Mouse (Mus musculus): ENCODE results near the gene AL732309.1. TPM values are rescaled to one million over a fixed set of nuclear protein-coding genes. Genes with fewer than 3 reads are reported as not detected.
A peak's percentile ranks its signal among the peaks of the same experiment; 100 is the strongest.

Gene AL732309.1
- polyA plus RNA-seq, 1 experiment from 2014 or later: 6.6 TPM

DNA sequence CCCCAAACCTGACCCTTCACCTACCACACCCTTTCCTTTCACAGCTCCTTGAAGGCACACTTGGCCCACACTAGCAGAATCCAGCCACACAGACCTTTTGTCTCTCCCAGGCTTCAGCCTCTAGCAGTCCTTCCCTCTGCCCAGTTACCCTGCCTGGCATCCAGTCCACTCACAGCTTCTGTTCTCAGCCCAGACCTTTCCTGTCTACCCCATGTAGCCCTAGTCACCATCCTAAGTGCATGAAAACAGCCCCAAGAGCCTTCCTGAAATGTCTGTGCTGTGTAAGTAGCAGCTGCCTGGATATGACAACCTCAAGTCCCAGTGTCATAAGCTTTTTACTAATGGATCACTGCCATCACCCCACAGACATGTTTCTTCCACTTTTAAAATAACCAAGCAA, 48.7 kb downstream of the AL732309.1 start:
- DNase-seq (ENCODE audit: low spot score): no peak
- no peaks in the 10 kb centered on the region for H3K9me3 ChIP-seq (ENCODE audit: control insufficient read depth, low read length)
- H3K4me3 ChIP-seq (ENCODE audit: low read depth, low read length): no peak overlapping the region
- ATAC-seq (ENCODE audit: insufficient read depth, low FRiP score, low TSS enrichment): no peak
- H3K36me3 ChIP-seq (ENCODE audit: control insufficient read depth, insufficient read depth, low read length): peaks cover 5% of the 10 kb centered on the region; the same call in 1 of the 2 replicates
- H3K9ac ChIP-seq (ENCODE audit: low read length): no peak overlapping the region
- H3K4me1 ChIP-seq (ENCODE audit: control insufficient read depth, insufficient read depth, low read length): no peaks in the 10 kb centered on the region
- H3K4me2 ChIP-seq (ENCODE audit: low read depth): no peak overlapping the region
- H3K27me3 ChIP-seq (ENCODE audit: control insufficient read depth, insufficient read depth, low read length): peaks cover 19% of the 10 kb centered on the region
- no peak overlapping the region for H3K27ac ChIP-seq (ENCODE audit: low read depth, low read length)

DNA sequence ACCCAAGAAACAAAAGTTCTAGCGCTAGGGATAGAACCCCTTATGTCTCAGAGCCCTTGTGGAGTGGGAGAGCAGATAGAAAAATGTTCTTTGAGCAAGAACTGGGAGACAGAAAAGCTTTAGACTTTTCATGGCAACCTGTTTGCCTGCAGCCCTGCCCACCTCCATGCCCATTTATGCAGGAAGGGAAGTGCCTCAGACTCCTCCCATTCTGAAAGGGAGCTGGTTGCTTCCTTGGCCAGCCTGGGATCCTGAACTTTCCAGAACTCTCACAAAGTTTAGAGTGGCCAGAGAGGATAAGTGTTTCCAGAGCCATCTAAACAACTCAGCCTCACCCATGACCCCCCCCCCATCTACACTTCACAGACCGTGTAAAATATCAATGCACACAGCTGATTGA, 49.5 kb downstream of the AL732309.1 start:
- no peak for ATAC-seq (ENCODE audit: insufficient read depth, low FRiP score, low TSS enrichment)
- DNase-seq (ENCODE audit: low spot score): no peak
- Histone ChIP-seq H3K9ac (ENCODE audit: low read length) (no peak overlapping the region), H3K27me3 (ENCODE audit: control insufficient read depth, insufficient read depth, low read length) (peaks cover 19% of the 10 kb centered on the region), H3K4me3 (ENCODE audit: low read depth, low read length) (no peak overlapping the region), H3K36me3 (ENCODE audit: control insufficient read depth, insufficient read depth, low read length) (peaks cover 4% of the 10 kb centered on the region; the same call in 1 of the 2 replicates), H3K4me2 (ENCODE audit: low read depth) (no peak overlapping the region), H3K4me1 (ENCODE audit: control insufficient read depth, insufficient read depth, low read length) (no peaks in the 10 kb centered on the region), H3K9me3 (ENCODE audit: control insufficient read depth, low read length) (no peaks in the 10 kb centered on the region), H3K27ac (ENCODE audit: low read depth, low read length) (no peak overlapping the region)
- WGBS: 24% methylated on average over 2 of the region's 2 CpGs

DNA sequence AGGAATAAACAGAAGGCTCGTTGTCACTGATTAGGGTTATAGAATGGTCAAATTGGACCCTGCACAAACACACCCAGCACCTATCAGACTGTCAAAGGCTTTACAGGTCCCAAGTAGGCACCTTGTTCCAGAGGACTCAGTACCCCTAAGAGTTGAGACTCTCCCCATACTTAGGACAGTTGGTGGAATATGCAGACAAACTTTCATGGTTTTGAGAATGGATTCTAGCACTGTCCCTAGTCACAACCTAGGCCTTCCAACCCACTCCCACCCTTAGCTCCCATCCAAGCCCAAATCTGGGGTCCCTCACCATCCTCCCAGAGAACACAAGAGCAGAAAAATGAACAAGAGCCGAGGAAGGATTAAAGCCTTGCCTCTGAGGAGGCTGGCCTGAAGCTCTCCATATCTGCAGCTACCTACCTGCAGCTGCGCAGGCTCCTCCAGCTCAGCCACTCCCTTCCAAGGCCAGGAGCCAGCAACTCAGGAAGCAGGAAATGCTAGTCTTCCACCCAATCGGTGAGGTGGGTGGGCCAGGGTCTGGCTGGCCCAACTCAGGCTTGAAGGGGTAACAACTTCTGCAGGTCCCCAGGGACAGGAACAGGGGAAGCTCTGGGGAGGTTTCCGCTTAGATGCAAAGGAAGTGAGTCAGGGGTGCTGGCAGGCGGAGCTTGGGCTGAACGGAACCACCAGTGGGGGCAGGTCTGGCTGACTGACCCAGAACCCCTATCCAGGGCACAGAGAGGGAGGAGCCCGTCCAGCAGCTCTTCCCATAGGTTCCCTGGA, 50.3 kb downstream of the AL732309.1 start, which contains the start of gene Tor4a:
Tor4a (minus strand) TSS at position 715 of the 783 bp plus-strand sequence.
- no peak within 1 kb of the TSS for H3K27ac ChIP-seq (ENCODE audit: low read depth, low read length)
- no peaks in the 10 kb centered on the region for H3K9me3 ChIP-seq (ENCODE audit: control insufficient read depth, low read length)
- H3K4me3 ChIP-seq (ENCODE audit: low read depth, low read length): no peak within 1 kb of the TSS
- ATAC-seq (ENCODE audit: insufficient read depth, low FRiP score, low TSS enrichment) (no peak), DNase-seq (ENCODE audit: low spot score) (no peak)
- H3K36me3 ChIP-seq (ENCODE audit: control insufficient read depth, insufficient read depth, low read length): peaks cover 3% of the 10 kb centered on the region; the same call in 1 of the 2 replicates
- 13% methylated on average over 8 of the region's 8 CpGs for WGBS
- H3K4me1 ChIP-seq (ENCODE audit: control insufficient read depth, insufficient read depth, low read length): no peaks in the 10 kb centered on the region
- H3K4me2 ChIP-seq (ENCODE audit: low read depth): no peak within 1 kb of the TSS; the same call in 1 of the 2 replicates
- peaks cover 19% of the 10 kb centered on the region for H3K27me3 ChIP-seq (ENCODE audit: control insufficient read depth, insufficient read depth, low read length)
- H3K9ac ChIP-seq (ENCODE audit: low read length): no peak within 1 kb of the TSS

DNA sequence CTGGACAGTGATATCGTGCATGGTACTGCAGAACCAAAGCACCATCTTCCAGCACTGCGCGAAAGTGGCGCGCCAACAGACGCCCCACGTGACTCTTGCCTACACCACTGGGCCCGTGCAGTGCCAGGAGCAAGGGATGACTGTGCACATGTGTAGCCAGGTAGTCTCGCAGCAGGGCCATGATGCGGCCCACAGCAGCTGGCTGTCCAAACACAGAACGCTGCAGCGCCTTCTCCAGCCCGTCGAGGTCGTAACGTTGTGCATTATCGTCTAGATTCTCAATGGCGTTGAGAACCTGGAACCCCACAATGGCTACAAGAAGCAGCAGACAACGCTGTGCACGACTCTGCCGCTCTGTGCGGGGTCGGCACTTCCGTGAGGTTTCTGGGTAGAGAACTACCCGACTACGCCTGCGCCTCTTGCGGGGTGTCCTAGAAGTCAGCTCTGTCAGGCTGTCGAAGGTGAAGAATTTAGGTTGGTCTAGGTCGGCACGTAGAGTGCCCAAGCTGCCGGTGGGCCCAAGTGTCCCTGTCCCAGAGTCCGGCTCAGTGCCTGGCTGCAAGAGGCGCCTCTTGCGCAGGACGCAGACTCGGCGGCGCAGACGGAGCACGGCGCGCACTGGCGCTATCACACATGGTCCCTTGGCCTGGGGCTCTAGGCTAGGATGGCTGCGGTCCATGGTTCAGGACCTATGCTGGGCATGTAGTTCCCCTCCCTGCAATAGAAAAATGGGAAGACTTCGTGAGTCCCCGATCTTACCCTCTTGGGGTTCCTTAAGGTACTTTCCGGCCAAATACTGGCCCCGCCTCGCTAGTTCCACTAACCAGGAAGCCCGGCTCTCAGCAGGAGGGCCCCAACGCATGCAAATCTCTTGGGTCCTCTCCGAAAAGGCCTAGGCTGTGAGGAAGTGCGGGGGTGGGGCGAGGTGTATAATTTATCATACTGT, 51.2 kb downstream of the AL732309.1 start:
- no peak for ATAC-seq (ENCODE audit: insufficient read depth, low FRiP score, low TSS enrichment)
- H3K27ac ChIP-seq (ENCODE audit: low read depth, low read length): no peak overlapping the region
- no peak overlapping the region for H3K4me3 ChIP-seq (ENCODE audit: low read depth, low read length)
- no peak overlapping the region for H3K9ac ChIP-seq (ENCODE audit: low read length)
- H3K27me3 ChIP-seq (ENCODE audit: control insufficient read depth, insufficient read depth, low read length): peaks cover 19% of the 10 kb centered on the region
- 20% methylated on average over 55 of the region's 55 CpGs for WGBS
- no peak for DNase-seq (ENCODE audit: low spot score)
- peak overlapping the region; percentile 8; the same call in 1 of the 2 replicates for H3K4me2 ChIP-seq (ENCODE audit: low read depth)
- peaks cover 2% of the 10 kb centered on the region; the same call in 1 of the 2 replicates for H3K36me3 ChIP-seq (ENCODE audit: control insufficient read depth, insufficient read depth, low read length)
- H3K4me1 ChIP-seq (ENCODE audit: control insufficient read depth, insufficient read depth, low read length): no peaks in the 10 kb centered on the region
- no peaks in the 10 kb centered on the region for H3K9me3 ChIP-seq (ENCODE audit: control insufficient read depth, low read length)

Other genes with a start within 250 kb of the AL732309.1 start
- 52.6 and 56.1 TPM in 2 replicates for gene Nsmf, start 192.5 kb downstream of the AL732309.1 start, polyA plus RNA-seq (2014; fragmentation: Nextera tagmentation; extraction: Ambion mirVana)
- gene Entpd8, start 166.6 kb downstream of the AL732309.1 start, polyA plus RNA-seq (2014; fragmentation: Nextera tagmentation; extraction: Ambion mirVana): not detected in 2 replicates
- 0.29 TPM in 1 of 2 replicates, not detected in the other for gene Noxa1, start 151.7 kb downstream of the AL732309.1 start, polyA plus RNA-seq (2014; fragmentation: Nextera tagmentation; extraction: Ambion mirVana)
- 53.7 and 57.8 TPM in 2 replicates for gene Nrarp, start 66.1 kb downstream of the AL732309.1 start, polyA plus RNA-seq (2014; fragmentation: Nextera tagmentation; extraction: Ambion mirVana)
- gene Tor4a, start 50.0 kb downstream of the AL732309.1 start, polyA plus RNA-seq (2014; fragmentation: Nextera tagmentation; extraction: Ambion mirVana): 1.6 and 1.9 TPM in 2 replicates
- gene Nelfb, start 35.4 kb downstream of the AL732309.1 start, polyA plus RNA-seq (2014; fragmentation: Nextera tagmentation; extraction: Ambion mirVana): 94.8 and 99.8 TPM in 2 replicates
- gene Stpg3, start 32.2 kb downstream of the AL732309.1 start, polyA plus RNA-seq (2014; fragmentation: Nextera tagmentation; extraction: Ambion mirVana): not detected in 2 replicates
- not detected in 2 replicates for gene Fam166a, start 28.1 kb downstream of the AL732309.1 start, polyA plus RNA-seq (2014; fragmentation: Nextera tagmentation; extraction: Ambion mirVana)
- gene Tubb4b, start 22.2 kb downstream of the AL732309.1 start, polyA plus RNA-seq (2014; fragmentation: Nextera tagmentation; extraction: Ambion mirVana): 515 and 528 TPM in 2 replicates
- not detected in 2 replicates for gene Slc34a3, start 12.5 kb downstream of the AL732309.1 start, polyA plus RNA-seq (2014; fragmentation: Nextera tagmentation; extraction: Ambion mirVana)
- not detected in 2 replicates for gene Rnf224, start 10.1 kb downstream of the AL732309.1 start, polyA plus RNA-seq (2014; fragmentation: Nextera tagmentation; extraction: Ambion mirVana)
- 29.9 and 34.0 TPM in 2 replicates for gene Rnf208, start 4.6 kb downstream of the AL732309.1 start, polyA plus RNA-seq (2014; fragmentation: Nextera tagmentation; extraction: Ambion mirVana)
- not detected in 2 replicates for gene Cysrt1, start 4.4 kb downstream of the AL732309.1 start, polyA plus RNA-seq (2014; fragmentation: Nextera tagmentation; extraction: Ambion mirVana)
- gene Tmem203, start 8.6 kb upstream of the AL732309.1 start, polyA plus RNA-seq (2014; fragmentation: Nextera tagmentation; extraction: Ambion mirVana): 11.4 and 13.0 TPM in 2 replicates
- gene Tprn, start 15.8 kb upstream of the AL732309.1 start, polyA plus RNA-seq (2014; fragmentation: Nextera tagmentation; extraction: Ambion mirVana): 4.0 and 5.3 TPM in 2 replicates
- gene Ssna1, start 25.6 kb upstream of the AL732309.1 start, polyA plus RNA-seq (2014; fragmentation: Nextera tagmentation; extraction: Ambion mirVana): 217 and 227 TPM in 2 replicates
- gene Anapc2, start 25.6 kb upstream of the AL732309.1 start, polyA plus RNA-seq (2014; fragmentation: Nextera tagmentation; extraction: Ambion mirVana): 120 and 128 TPM in 2 replicates
- not detected in 2 replicates for gene Tmem210, start 41.3 kb upstream of the AL732309.1 start, polyA plus RNA-seq (2014; fragmentation: Nextera tagmentation; extraction: Ambion mirVana)
- gene Lrrc26, start 43.1 kb upstream of the AL732309.1 start, polyA plus RNA-seq (2014; fragmentation: Nextera tagmentation; extraction: Ambion mirVana): not detected in 2 replicates
- 2.5 and 3.7 TPM in 2 replicates for gene Grin1, start 72.3 kb upstream of the AL732309.1 start, polyA plus RNA-seq (2014; fragmentation: Nextera tagmentation; extraction: Ambion mirVana)
- 65.8 and 87.4 TPM in 2 replicates for gene Man1b1, start 85.5 kb upstream of the AL732309.1 start, polyA plus RNA-seq (2014; fragmentation: Nextera tagmentation; extraction: Ambion mirVana)
- 16.2 and 20.6 TPM in 2 replicates for gene Dpp7, start 109.5 kb upstream of the AL732309.1 start, polyA plus RNA-seq (2014; fragmentation: Nextera tagmentation; extraction: Ambion mirVana)
- gene Uap1l1, start 118.8 kb upstream of the AL732309.1 start, polyA plus RNA-seq (2014; fragmentation: Nextera tagmentation; extraction: Ambion mirVana): 5.1 and 7.0 TPM in 2 replicates
- 49.2 and 53.7 TPM in 2 replicates for gene Sapcd2, start 125.5 kb upstream of the AL732309.1 start, polyA plus RNA-seq (2014; fragmentation: Nextera tagmentation; extraction: Ambion mirVana)
- 0.12 TPM in 1 of 2 replicates, not detected in the other for gene Entpd2, start 149.0 kb upstream of the AL732309.1 start, polyA plus RNA-seq (2014; fragmentation: Nextera tagmentation; extraction: Ambion mirVana)
- gene Npdc1, start 152.5 kb upstream of the AL732309.1 start, polyA plus RNA-seq (2014; fragmentation: Nextera tagmentation; extraction: Ambion mirVana): 133 TPM in 2 replicates
- 0.11 TPM in 1 of 2 replicates, not detected in the other for gene Fut7, start 176.4 kb upstream of the AL732309.1 start, polyA plus RNA-seq (2014; fragmentation: Nextera tagmentation; extraction: Ambion mirVana)
- gene Abca2, start 181.8 kb upstream of the AL732309.1 start, polyA plus RNA-seq (2014; fragmentation: Nextera tagmentation; extraction: Ambion mirVana): 5.0 and 5.6 TPM in 2 replicates
- gene Clic3, start 210.0 kb upstream of the AL732309.1 start, polyA plus RNA-seq (2014; fragmentation: Nextera tagmentation; extraction: Ambion mirVana): 0.72 and 0.89 TPM in 2 replicates
- gene Paxx, start 214.2 kb upstream of the AL732309.1 start, polyA plus RNA-seq (2014; fragmentation: Nextera tagmentation; extraction: Ambion mirVana): 22.0 and 26.3 TPM in 2 replicates
- gene Ptgds, start 223.2 kb upstream of the AL732309.1 start, polyA plus RNA-seq (2014; fragmentation: Nextera tagmentation; extraction: Ambion mirVana): 0.43 TPM in 1 of 2 replicates, not detected in the other
- not detected in 2 replicates for gene Lcn12, start 247.0 kb upstream of the AL732309.1 start, polyA plus RNA-seq (2014; fragmentation: Nextera tagmentation; extraction: Ambion mirVana)